Mouse (Mus musculus) embryonic facial prominence, embryonic 10.5 days (tissue): ENCODE results near the gene Eif4a1. TPM values are rescaled to one million over a fixed set of nuclear protein-coding genes. Genes with fewer than 3 reads are reported as not detected.
"Not testable (repeated sequence)": the region's sequence is repeated elsewhere in the genome, so short reads cannot be mapped to it uniquely, and the experiment has no call there.

Experiments used
- DNase-seq: peaks from one replicate; pipeline ENCODE4 v3.0.0-alpha.2; 2017; ENCODE audit warnings: low spot score
- H3K27ac ChIP-seq: fragments of 300-500 bp; sonication (generic); replicated peaks from 2 replicates; pipeline ENCODE4 v1.5.1; 2016; ENCODE audit warnings: mild to moderate bottlenecking
- H3K27me3 ChIP-seq: fragments of 300-500 bp; sonication (generic); replicated peaks from 2 replicates; pipeline ENCODE4 v1.6.1; 2016; ENCODE audit warnings: low read depth, mild to moderate bottlenecking; ENCODE audit not compliant: poor library complexity, severe bottlenecking
- H3K36me3 ChIP-seq: fragments of 300-500 bp; sonication (generic); replicated peaks from 2 replicates; pipeline ENCODE4 v1.6.1; 2016; ENCODE audit warnings: mild to moderate bottlenecking, moderate library complexity
- H3K4me1 ChIP-seq: fragments of 300-500 bp; sonication (generic); 2 replicates; pipeline ENCODE4 v1.6.1; 2016
- H3K4me3 ChIP-seq: fragments of 300-500 bp; sonication (generic); 2 replicates; pipeline ENCODE4 v1.5.1; 2016; ENCODE audit warnings: mild to moderate bottlenecking, moderate library complexity
- H3K9me3 ChIP-seq: fragments of 300-500 bp; sonication (generic); 2 replicates; pipeline ENCODE4 v1.6.1; 2016; ENCODE audit warnings: mild to moderate bottlenecking
- WGBS: fragments of 180-500 bp; shearing (Covaris S2); methylation state at CpG from one replicate; pipeline ENCODE4 v1.1.7; 2016; 5-methylcytosine and 5-hydroxymethylcytosine counted together
- polyA plus RNA-seq: library from polyadenylated mRNA; unstranded; fragments of >200 nt; fragmentation: Nextera tagmentation; extraction: Ambion mirVana; gene quantifications from 2 replicates; pipeline ENCODE4 v1.2.1, GENCODE M21; 2016

Gene Eif4a1
- polyA plus RNA-seq, 1 experiment from 2014 or later = 780 TPM

GRCm38 (mm10) chr11:69708614-69709265 is 36.5 kb upstream of the Eif4a1 start:
- no peak for DNase-seq
- no peak overlapping the region for H3K4me3 ChIP-seq
- peaks cover 46% of the 10 kb centered on the region for H3K4me1 ChIP-seq
- H3K9me3 ChIP-seq = no peaks in the 10 kb centered on the region
- no peaks in the 10 kb centered on the region for H3K27me3 ChIP-seq
- WGBS = 58% methylated on average over 3 of the region's 3 CpGs
- peak overlapping the region; percentile 71; the same call in 1 of the 2 replicates for H3K27ac ChIP-seq
- no peaks in the 10 kb centered on the region for H3K36me3 ChIP-seq

- Histone ChIP-seq H3K36me3 (no peaks in the 10 kb centered on the region), H3K9me3 (no peaks in the 10 kb centered on the region), H3K27me3 (no peaks in the 10 kb centered on the region), H3K4me1 (peaks cover 38% of the 10 kb centered on the region), H3K27ac (no peak overlapping the region), H3K4me3 (no peak overlapping the region)
- DNase-seq = no peak
- 87% methylated on average over 4 of the region's 4 CpGs for WGBS
Measured at GRCm38 (mm10) chr11:69707873-69708381, 35.7 kb upstream of the Eif4a1 start.

GRCm38 (mm10) chr11:69707480-69707847 is 35.2 kb upstream of the Eif4a1 start:
- WGBS = 90% methylated on average over 4 of the region's 4 CpGs
- no peaks in the 10 kb centered on the region for H3K27me3 ChIP-seq
- no peak overlapping the region for H3K4me3 ChIP-seq
- no peak for DNase-seq
- peaks cover 38% of the 10 kb centered on the region for H3K4me1 ChIP-seq
- no peaks in the 10 kb centered on the region for H3K36me3 ChIP-seq
- H3K27ac ChIP-seq = no peak overlapping the region
- H3K9me3 ChIP-seq = no peaks in the 10 kb centered on the region

GRCm38 (mm10) chr11:69706775-69707479 is 34.7 kb upstream of the Eif4a1 start:
- DNase-seq = no peak
- H3K27ac ChIP-seq = peak overlapping the region; percentile 19; the same call in 1 of the 2 replicates
- no peaks in the 10 kb centered on the region for H3K9me3 ChIP-seq
- H3K4me1 ChIP-seq = peaks cover 38% of the 10 kb centered on the region
- H3K27me3 ChIP-seq = no peaks in the 10 kb centered on the region
- no peak overlapping the region for H3K4me3 ChIP-seq
- H3K36me3 ChIP-seq = no peaks in the 10 kb centered on the region
- WGBS = 54% methylated on average over 6 of the region's 6 CpGs

GRCm38 (mm10) chr11:69704613-69705010 is 32.4 kb upstream of the Eif4a1 start:
- no peak for DNase-seq
- H3K36me3 ChIP-seq = no peaks in the 10 kb centered on the region
- WGBS = 38% methylated on average over 2 of the region's 2 CpGs
- H3K9me3 ChIP-seq = no peaks in the 10 kb centered on the region
- H3K4me1 ChIP-seq = peaks cover 32% of the 10 kb centered on the region
- no peak overlapping the region for H3K4me3 ChIP-seq
- H3K27me3 ChIP-seq = no peaks in the 10 kb centered on the region
- H3K27ac ChIP-seq = no peak overlapping the region

- Histone ChIP-seq H3K36me3 (no peaks in the 10 kb centered on the region), H3K27ac (no peak overlapping the region), H3K4me1 (peaks cover 26% of the 10 kb centered on the region), H3K9me3 (no peaks in the 10 kb centered on the region), H3K27me3 (no peaks in the 10 kb centered on the region), H3K4me3 (no peak overlapping the region)
- DNase-seq = no peak
- WGBS = 63% methylated on average over 8 of the region's 8 CpGs
Measured at GRCm38 (mm10) chr11:69703814-69704612, 31.8 kb upstream of the Eif4a1 start.

- not testable (repeated sequence) for H3K4me3 ChIP-seq, H3K27me3 ChIP-seq, H3K36me3 ChIP-seq, H3K9me3 ChIP-seq, DNase-seq, H3K27ac ChIP-seq
- peaks cover 20% of the 10 kb centered on the region for H3K4me1 ChIP-seq
- WGBS = 67% methylated on average over 3 of the region's 3 CpGs
Measured at GRCm38 (mm10) chr11:69703381-69703780, 31.2 kb upstream of the Eif4a1 start.

GRCm38 (mm10) chr11:69702886-69703285 is 30.7 kb upstream of the Eif4a1 start:
- not testable (repeated sequence) for H3K27ac ChIP-seq, H3K27me3 ChIP-seq, H3K9me3 ChIP-seq, H3K36me3 ChIP-seq, DNase-seq, H3K4me3 ChIP-seq
- peaks cover 17% of the 10 kb centered on the region for H3K4me1 ChIP-seq
- 93% methylated on average over 10 of the region's 10 CpGs for WGBS

- Histone ChIP-seq H3K9me3 (no peaks in the 10 kb centered on the region), H3K36me3 (no peaks in the 10 kb centered on the region), H3K27me3 (0 out of 2 replicates have a peak, but pooled peaks cover 5% of the 10 kb centered on the region), H3K4me1 (peaks cover 24% of the 10 kb centered on the region), H3K4me3 (no peak overlapping the region), H3K27ac (no peak overlapping the region)
- 75% methylated on average over 1 of the region's 1 CpGs for WGBS
- no peak for DNase-seq
Measured at GRCm38 (mm10) chr11:69699595-69699994, 27.4 kb upstream of the Eif4a1 start.

GRCm38 (mm10) chr11:69698574-69698973 is 26.4 kb upstream of the Eif4a1 start:
- H3K9me3 ChIP-seq = no peaks in the 10 kb centered on the region
- H3K4me3 ChIP-seq = no peak overlapping the region
- H3K27ac ChIP-seq = no peak overlapping the region
- peaks cover 16% of the 10 kb centered on the region for H3K4me1 ChIP-seq
- 69% methylated on average over 5 of the region's 5 CpGs for WGBS
- DNase-seq = no peak
- 0 out of 2 replicates have a peak, but pooled peaks cover 7% of the 10 kb centered on the region for H3K27me3 ChIP-seq
- no peaks in the 10 kb centered on the region for H3K36me3 ChIP-seq

- Histone ChIP-seq H3K27me3 (0 out of 2 replicates have a peak, but pooled peaks cover 7% of the 10 kb centered on the region), H3K27ac (no peak overlapping the region), H3K36me3 (no peaks in the 10 kb centered on the region), H3K4me3 (no peak overlapping the region), H3K4me1 (peaks cover 20% of the 10 kb centered on the region), H3K9me3 (no peaks in the 10 kb centered on the region)
- 91% methylated on average over 3 of the region's 3 CpGs for WGBS
- no peak for DNase-seq
Measured at GRCm38 (mm10) chr11:69697396-69697795, 25.2 kb upstream of the Eif4a1 start.

- DNase-seq = peak; percentile 76
- H3K27me3 ChIP-seq = 0 out of 2 replicates have a peak, but pooled peaks cover 7% of the 10 kb centered on the region
- peak within 1 kb of the TSS; percentile 89 for H3K27ac ChIP-seq
- 2% methylated on average over 40 of the region's 41 CpGs for WGBS
- H3K4me3 ChIP-seq = peak within 1 kb of the TSS; percentile 76
- peaks cover 20% of the 10 kb centered on the region for H3K4me1 ChIP-seq
- no peaks in the 10 kb centered on the region for H3K36me3 ChIP-seq
- H3K9me3 ChIP-seq = no peaks in the 10 kb centered on the region
Measured at GRCm38 (mm10) chr11:69695361-69696181, 23.3 kb upstream of the Eif4a1 start, which contains the start of the genes Tnfsf12 and Tnfsfm13. TSS of gene Tnfsf12 (minus strand) at chr11:69695849. TSS of gene Tnfsfm13 (minus strand) at chr11:69696098.
